Mouse (Mus musculus) heart, adult 18-20 months (tissue): ENCODE measurements around the gene Olfr1434. TPM values are rescaled to one million over a fixed set of nuclear protein-coding genes. Genes with fewer than 3 reads are reported as not detected.
"Not testable (repeated sequence)": the region's sequence is repeated elsewhere in the genome, so short reads cannot be mapped to it uniquely, and the experiment has no call there.

ENCODE experiments used
- DNase-seq, 2 experiments: peaks; one replicate each; pipeline ENCODE4 v3.0.0; 2021 to 2022; ENCODE audit warnings: mixed read lengths in 1 of 2
- long read RNA-seq, 2 experiments: library from polyadenylated mRNA; stranded (forward); transcript quantifications; one replicate each; pipeline ENCODE4 v2.0.0; 2021
- total RNA-seq, 2 experiments: library from RNA; stranded (reverse); gene quantifications; 2 replicates each; pipeline ENCODE4 v1.2.3; 2021

The Olfr1434 gene
- total RNA-seq, result not detected
- long read RNA-seq, experiment 1, result 0 reads
- long read RNA-seq, experiment 2, result 0 reads

DNA sequence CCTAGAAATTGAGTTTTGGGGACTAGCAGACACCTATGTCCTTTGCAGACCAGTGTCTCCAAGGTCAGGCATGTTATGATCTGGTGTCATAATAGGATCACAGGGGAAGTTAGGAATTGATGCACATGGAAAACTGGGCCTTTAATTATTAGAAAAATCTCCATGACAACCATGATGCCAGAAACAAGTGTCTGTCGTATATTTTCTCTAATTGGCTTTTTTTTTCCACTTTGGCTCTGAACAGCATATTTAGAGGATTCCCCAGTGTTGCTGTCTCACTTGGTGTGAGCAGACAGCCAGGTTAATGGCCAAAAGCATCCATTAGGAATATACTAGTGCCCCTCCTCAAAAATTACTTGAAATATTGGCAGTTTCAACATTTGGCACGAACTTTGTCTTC, at the start of gene Olfr1434:
TSS of gene Olfr1434 (plus strand) at position 301 of the 400 bp plus-strand sequence.
- DNase-seq, result no peak

DNA sequence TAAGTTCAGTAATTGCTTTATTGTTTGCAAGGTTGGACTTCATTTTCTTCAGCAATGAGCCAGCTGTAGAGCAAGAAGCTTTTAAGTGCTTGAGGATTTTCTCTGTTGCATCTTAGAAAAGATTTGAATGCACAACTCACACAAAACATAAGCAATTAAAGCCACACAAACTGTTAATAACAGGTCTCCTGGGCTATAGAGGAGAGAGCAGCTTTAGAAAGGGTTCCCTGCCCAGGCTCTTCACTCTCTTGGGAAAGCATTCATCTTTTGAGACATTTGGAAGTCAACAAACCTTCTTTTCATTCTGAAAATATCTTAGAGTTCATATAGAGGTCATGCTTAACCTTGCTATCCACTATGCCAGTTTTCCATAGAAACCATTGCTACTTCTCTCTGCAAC, 47.2 kb upstream of the Olfr1434 start, which contains the start of gene Olfr1432:
TSS of gene Olfr1432 (minus strand) at position 101 of the 400 bp plus-strand sequence.
- DNase-seq, result not testable (repeated sequence)

DNA sequence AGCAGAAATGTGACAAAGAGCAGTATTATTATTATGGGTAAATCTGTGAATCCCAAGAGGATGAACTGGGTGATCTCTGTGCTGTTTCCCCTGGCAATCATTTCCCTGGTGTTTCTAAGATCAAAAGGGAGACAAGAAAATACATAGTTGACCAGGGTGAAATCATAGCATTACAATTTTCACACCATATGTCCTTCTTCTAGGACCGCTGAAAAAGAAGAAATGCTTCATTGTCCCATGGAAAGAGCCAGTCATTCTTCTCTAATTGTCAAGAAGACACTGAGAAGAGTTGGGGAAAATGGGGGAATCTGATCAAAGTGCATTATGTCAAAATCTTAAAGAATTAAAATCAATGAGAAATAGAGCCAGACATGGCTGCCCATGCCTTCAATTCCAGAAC, 38.1 kb upstream of the Olfr1434 start, which contains the start of gene Olfr262:
TSS of gene Olfr262 (minus strand) at position 101 of the 400 bp plus-strand sequence.
- no peak for DNase-seq

DNA sequence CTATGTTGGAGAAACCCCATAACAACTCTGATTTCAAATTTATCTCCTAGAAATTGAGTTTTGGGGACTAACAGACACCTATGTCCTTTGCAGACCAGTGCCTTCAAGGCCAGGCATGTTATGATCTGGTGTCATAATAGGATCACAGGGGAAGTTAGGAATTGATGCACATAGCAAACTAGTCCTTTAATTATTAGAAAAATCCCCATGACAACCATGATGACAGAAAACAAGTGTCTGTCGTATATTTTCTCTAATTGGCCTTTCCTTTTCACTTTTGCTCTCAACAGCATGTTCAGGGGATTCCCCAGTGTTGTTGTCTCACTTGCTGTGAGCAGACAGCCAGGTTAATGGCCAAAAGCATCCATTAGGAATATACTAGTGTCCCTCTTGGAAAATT, 18.9 kb upstream of the Olfr1434 start, which contains the start of gene Olfr235:
TSS of gene Olfr235 (plus strand) at position 301 of the 400 bp plus-strand sequence.
- DNase-seq, result no peak

DNA sequence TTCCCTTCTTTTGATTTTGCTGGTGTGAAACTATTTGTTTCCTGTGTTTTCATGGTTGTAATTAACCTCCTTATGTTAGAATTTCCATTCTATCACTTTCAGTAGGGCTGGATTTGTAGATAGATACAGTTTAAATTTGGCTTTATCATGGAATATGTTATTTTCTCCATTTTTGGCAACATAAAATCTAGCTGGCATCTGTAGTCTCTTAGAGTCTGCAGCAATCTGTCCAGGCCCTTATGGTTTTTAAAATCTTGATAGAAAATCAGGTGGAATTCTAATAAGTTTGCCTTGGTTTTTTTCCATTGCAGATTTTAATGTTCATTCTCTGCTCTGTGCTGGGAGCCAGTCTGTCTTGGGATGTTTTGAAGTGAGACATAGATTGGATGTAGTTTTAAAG, 13.3 kb downstream of the Olfr1434 start:
- no peak for DNase-seq

DNA sequence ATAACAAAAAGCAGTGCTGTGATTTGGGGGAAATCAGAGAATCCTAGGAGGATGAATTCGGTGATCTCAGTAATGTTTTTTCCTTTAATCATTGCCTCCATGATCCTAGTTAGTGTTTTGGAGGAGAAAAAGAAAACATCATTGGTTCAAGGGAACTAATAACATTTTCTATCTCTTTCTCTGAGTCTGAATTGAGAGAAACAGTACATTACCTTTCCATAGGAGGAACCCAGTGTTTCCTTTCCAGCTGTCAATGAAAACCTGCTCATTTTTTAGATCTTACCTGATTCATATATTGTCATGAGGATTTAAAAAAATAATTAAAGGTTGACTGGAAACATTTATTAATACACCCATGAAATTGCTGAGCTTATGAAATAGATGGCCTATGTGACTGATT, 19.4 kb downstream of the Olfr1434 start, which contains the start of gene Olfr1436:
TSS of gene Olfr1436 (minus strand) at position 101 of the 400 bp plus-strand sequence.
- not testable (repeated sequence) for DNase-seq

DNA sequence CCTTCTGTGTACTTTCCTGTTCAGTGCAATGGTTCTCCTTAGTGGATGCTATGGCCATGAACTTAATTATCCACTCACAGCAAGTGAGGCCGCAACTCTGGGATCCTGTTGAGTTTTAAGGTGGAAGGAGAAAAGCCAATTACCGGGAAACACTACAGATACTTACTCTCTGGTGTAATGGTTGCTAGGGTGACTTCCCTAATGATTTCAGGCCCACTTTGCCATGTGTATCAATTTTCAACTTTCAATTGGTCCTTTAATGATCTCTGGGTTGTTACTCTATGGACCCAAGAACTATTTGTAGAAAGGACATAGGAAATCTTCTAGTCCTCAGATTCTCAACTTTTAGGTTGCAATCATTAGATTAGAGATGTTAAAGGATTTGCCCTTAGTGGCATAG, 45.3 kb downstream of the Olfr1434 start, which contains the start of gene Olfr1437:
TSS of gene Olfr1437 (minus strand) at position 101 of the 400 bp plus-strand sequence.
- no peak for DNase-seq

Other genes starting within 250 kb of the Olfr1434 start
- gene Olfr1423, start 238.5 kb upstream of the Olfr1434 start, total RNA-seq, result not detected
- not detected for gene Olfr1424, start 217.2 kb upstream of the Olfr1434 start, total RNA-seq
- not detected for gene Olfr1425, start 202.1 kb upstream of the Olfr1434 start, total RNA-seq
- not detected for gene Olfr1426, start 187.8 kb upstream of the Olfr1434 start, total RNA-seq
- gene Olfr1427, start 176.5 kb upstream of the Olfr1434 start, total RNA-seq, result not detected
- not detected for gene Olfr1428, start 164.0 kb upstream of the Olfr1434 start, total RNA-seq
- gene Olfr76, start 156.7 kb upstream of the Olfr1434 start, total RNA-seq, result not detected
- gene Olfr1555-ps1, start 109.7 kb upstream of the Olfr1434 start, total RNA-seq, result not detected
- not detected for gene Olfr1431, start 79.2 kb upstream of the Olfr1434 start, total RNA-seq
- gene Olfr1432, start 47.3 kb upstream of the Olfr1434 start, total RNA-seq, result not detected
- gene Olfr262, start 38.2 kb upstream of the Olfr1434 start, total RNA-seq, result not detected
- not detected for gene Olfr235, start 18.8 kb upstream of the Olfr1434 start, total RNA-seq
- not detected for gene Olfr1436, start 19.3 kb downstream of the Olfr1434 start, total RNA-seq
- not detected for gene Olfr1437, start 45.2 kb downstream of the Olfr1434 start, total RNA-seq
- not detected for gene Olfr1438-ps1, start 56.1 kb downstream of the Olfr1434 start, total RNA-seq
- not detected for gene Olfr1440, start 107.4 kb downstream of the Olfr1434 start, total RNA-seq
- gene Olfr1441, start 137.6 kb downstream of the Olfr1434 start, total RNA-seq, result not detected
- gene Pfpl, start 148.1 kb downstream of the Olfr1434 start, total RNA-seq, result not detected
- gene Mpeg1, start 180.9 kb downstream of the Olfr1434 start, total RNA-seq, result 1 to 10 TPM; 7.6 to 9.6 TPM
- 1 to 10 TPM; 4.8 to 6.1 TPM for gene Dtx4, start 221.6 kb downstream of the Olfr1434 start, total RNA-seq